Mouse (Mus musculus) megakaryocyte, embryonic 14.5 days (primary cell): Measurements from ENCODE around the gene Plekhd1. TPM values are rescaled to one million over a fixed set of nuclear protein-coding genes. Genes with fewer than 3 reads are reported as not detected.
A peak's percentile ranks its signal among the peaks of the same experiment; 100 is the strongest.

Experiments used
- H3K27me3 ChIP-seq: replicated peaks from 2 replicates; pipeline ENCODE3; 2012; ENCODE audit warnings: inconsistent platforms
- H3K36me3 ChIP-seq: replicated peaks from 2 replicates; pipeline ENCODE3; 2012; ENCODE audit warnings: low read length, inconsistent platforms, mixed read lengths
- H3K4me1 ChIP-seq: 2 replicates; pipeline ENCODE4 v1.6.1; 2012; ENCODE audit warnings: inconsistent platforms
- H3K4me3 ChIP-seq: replicated peaks from 2 replicates; pipeline ENCODE3; 2012; ENCODE audit warnings: moderate library complexity, mild to moderate bottlenecking, inconsistent platforms
- H3K9me3 ChIP-seq: 2 replicates; pipeline ENCODE4 v1.6.1; 2012; ENCODE audit warnings: inconsistent platforms
- FLI1 ChIP-seq: IDR thresholded peaks from 2 replicates; pipeline ENCODE4 v1.6.1; 2012; ENCODE audit warnings: low read length, inconsistent platforms, mixed read lengths
- GATA1 ChIP-seq: IDR thresholded peaks from 3 replicates; pipeline ENCODE4 v1.6.1; 2012; ENCODE audit warnings: mixed read lengths, low read length, inconsistent platforms, borderline replicate concordance
- polyA plus RNA-seq: library from polyadenylated mRNA; stranded (reverse); fragments of >175 nt; gene quantifications from 2 replicates; pipeline ENCODE4 v1.2.3, GENCODE M21; 2012; ENCODE audit warnings: low replicate concordance; ENCODE audit not compliant: insufficient read depth

Gene Plekhd1
- polyA plus RNA-seq, 1 experiment: not detected

GRCm38 (mm10) chr12:80744614-80745013 is 52.2 kb downstream of the Plekhd1 start:
- peaks cover 16% of the 10 kb centered on the region for H3K4me1 ChIP-seq
- no peaks in the 10 kb centered on the region for H3K36me3 ChIP-seq
- H3K9me3 ChIP-seq: peaks cover 23% of the 10 kb centered on the region; the same call in 1 of the 2 replicates
- peaks cover 83% of the 10 kb centered on the region for H3K27me3 ChIP-seq
- TF ChIP-seq GATA1 (no peak), FLI1 (no peak)
- H3K4me3 ChIP-seq: no peak overlapping the region

DNA sequence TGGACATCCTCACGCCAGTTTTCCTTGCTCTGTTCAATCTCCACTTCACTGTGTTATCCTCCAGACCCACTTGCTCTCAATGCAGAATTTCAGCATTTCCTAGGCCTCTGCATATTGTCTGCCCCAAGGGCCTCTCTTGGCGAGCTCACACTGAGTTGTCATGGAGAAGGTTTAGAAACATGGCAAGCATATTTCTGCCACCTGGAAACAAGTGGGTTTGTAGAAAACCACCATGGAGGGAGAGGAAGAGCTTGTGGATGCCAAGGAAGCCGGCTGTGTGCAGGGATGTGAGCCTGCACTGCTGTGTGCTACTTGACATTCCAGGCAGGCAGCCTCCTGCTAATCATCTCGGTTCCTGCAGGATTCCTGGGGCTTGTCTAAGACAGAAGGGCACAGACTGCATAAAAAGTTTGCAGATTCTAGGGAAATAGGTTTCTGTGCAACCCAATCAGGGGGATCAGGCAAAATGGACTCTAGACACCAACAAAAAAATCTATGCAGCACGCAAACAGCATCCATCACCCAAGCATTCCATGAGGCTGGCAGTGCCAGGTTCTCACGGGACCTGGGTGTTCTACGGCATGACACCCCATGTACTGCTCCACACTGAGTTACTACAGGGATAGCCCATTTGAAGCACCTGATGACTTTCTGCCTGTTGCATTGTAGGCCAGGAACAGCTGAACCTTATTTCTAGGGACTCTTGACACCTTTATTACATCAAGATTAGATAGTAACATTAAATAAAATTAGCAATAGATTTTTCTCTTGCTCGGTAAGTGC is 53.8 kb downstream of the Plekhd1 start:
- no peaks in the 10 kb centered on the region for H3K36me3 ChIP-seq
- TF ChIP-seq FLI1 (no peak), GATA1 (no peak)
- peaks cover 13% of the 10 kb centered on the region; the same call in 1 of the 2 replicates for H3K9me3 ChIP-seq
- H3K27me3 ChIP-seq: peaks cover 84% of the 10 kb centered on the region
- no peak overlapping the region for H3K4me3 ChIP-seq
- peaks cover 9% of the 10 kb centered on the region for H3K4me1 ChIP-seq

- H3K27me3 ChIP-seq: peaks cover 95% of the 10 kb centered on the region
- no peaks in the 10 kb centered on the region for H3K36me3 ChIP-seq
- no peaks in the 10 kb centered on the region for H3K4me1 ChIP-seq
- peaks cover 3% of the 10 kb centered on the region; the same call in 1 of the 2 replicates for H3K9me3 ChIP-seq
- no peak for TF ChIP-seq FLI1
- no peak for TF ChIP-seq GATA1
- H3K4me3 ChIP-seq: no peak overlapping the region
Observed at GRCm38 (mm10) chr12:80751556-80751955, 59.2 kb downstream of the Plekhd1 start.

- Histone ChIP-seq H3K4me3 (peak overlapping the region; percentile 90), H3K9me3 (peaks cover 3% of the 10 kb centered on the region; the same call in 1 of the 2 replicates), H3K4me1 (peaks cover 36% of the 10 kb centered on the region), H3K27me3 (peaks cover 94% of the 10 kb centered on the region), H3K36me3 (no peaks in the 10 kb centered on the region)
- no peak for TF ChIP-seq GATA1
- no peak for TF ChIP-seq FLI1
Observed at GRCm38 (mm10) chr12:80757751-80758558, 65.6 kb downstream of the Plekhd1 start.

- Histone ChIP-seq H3K9me3 (peaks cover 3% of the 10 kb centered on the region; the same call in 1 of the 2 replicates), H3K27me3 (peaks cover 93% of the 10 kb centered on the region), H3K4me3 (peak overlapping the region; percentile 90), H3K4me1 (peaks cover 36% of the 10 kb centered on the region), H3K36me3 (no peaks in the 10 kb centered on the region)
- TF ChIP-seq FLI1 (no peak), GATA1 (no peak)
Observed at GRCm38 (mm10) chr12:80758559-80759386, 66.4 kb downstream of the Plekhd1 start.

DNA sequence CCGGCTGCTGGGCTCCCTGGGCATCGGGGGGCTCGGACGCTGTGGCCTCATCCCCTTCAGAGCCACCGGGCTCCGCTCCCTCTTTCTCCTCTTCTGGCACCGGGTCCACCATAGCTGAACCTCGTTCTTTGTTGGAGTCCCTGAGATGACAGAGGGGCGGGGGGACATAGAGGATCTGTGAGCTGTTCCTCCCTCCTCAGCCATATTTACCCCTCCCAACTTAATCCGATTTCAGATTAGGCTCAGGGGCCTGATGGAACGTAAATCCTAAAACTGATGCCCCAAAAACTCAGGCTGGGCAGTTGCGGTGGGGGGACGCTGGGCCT is 67.0 kb downstream of the Plekhd1 start:
- Histone ChIP-seq H3K9me3 (peaks cover 3% of the 10 kb centered on the region; the same call in 1 of the 2 replicates), H3K4me1 (peaks cover 36% of the 10 kb centered on the region), H3K36me3 (no peaks in the 10 kb centered on the region), H3K27me3 (peaks cover 92% of the 10 kb centered on the region), H3K4me3 (peak overlapping the region; percentile 90)
- TF ChIP-seq GATA1 (no peak), FLI1 (no peak)

DNA sequence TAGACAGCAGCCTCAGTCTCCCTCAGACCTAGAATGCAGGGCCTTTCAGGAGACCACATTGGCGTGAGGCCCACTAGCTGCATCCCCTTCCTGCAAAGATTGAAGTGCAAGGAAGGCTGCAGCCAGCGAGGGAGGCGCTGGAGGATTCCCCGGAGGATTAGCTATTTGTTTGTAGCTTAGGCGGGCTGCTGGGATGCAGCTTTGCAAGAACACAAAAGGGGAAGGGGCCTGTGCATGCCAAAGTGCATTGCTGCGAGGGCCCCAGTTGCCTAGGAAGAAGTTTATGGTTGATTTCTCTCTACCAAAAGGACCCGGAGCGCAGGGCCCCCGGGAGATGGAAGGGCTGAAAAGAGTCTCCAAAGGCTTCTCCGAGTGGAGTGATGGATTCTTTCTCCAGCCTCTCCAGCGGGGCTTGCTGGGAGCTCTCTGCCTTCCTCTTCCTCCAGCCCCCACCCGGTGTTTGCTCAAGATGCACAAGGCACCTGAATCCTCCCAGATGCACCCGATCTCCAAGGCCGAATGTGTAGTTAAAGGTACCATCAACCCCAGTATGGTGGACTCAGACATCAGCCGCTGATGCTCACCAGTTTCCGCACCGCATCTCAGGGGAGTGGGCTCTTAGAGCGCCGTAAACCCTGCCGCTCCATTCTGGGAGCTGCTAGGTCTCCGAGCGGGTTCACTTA is 67.5 kb downstream of the Plekhd1 start:
- no peak for TF ChIP-seq FLI1
- TF ChIP-seq GATA1: no peak
- peaks cover 87% of the 10 kb centered on the region for H3K27me3 ChIP-seq

DNA sequence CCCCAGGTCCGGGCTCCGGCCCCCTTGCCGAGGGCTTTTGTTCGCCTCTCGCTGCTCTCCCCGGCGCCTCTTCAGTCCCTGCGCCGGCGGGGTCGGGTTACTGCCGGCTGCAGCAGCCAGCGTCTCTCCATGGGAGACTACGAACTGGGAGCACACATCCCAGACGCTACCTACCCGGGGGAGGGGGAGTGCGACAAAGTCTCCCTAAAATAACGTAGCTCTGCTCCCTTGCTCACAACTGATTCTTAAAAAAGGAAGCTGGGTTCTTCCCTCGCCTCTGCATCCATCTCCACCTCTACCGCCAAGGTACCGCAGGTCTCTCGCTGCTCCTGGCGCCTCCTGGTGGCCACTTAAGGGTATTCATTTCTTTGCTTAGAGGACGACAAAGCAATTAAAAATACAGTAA is 68.0 kb downstream of the Plekhd1 start, which contains the start of gene Ccdc177:
Gene Ccdc177 (minus strand): TSS at position 292 of the 406 bp plus-strand sequence.
- TF ChIP-seq GATA1 (no peak), FLI1 (no peak)
- H3K9me3 ChIP-seq: peaks cover 3% of the 10 kb centered on the region; the same call in 1 of the 2 replicates
- no peaks in the 10 kb centered on the region for H3K36me3 ChIP-seq
- peaks cover 81% of the 10 kb centered on the region for H3K27me3 ChIP-seq
- peak within 1 kb of the TSS; percentile 84 for H3K4me3 ChIP-seq
- peaks cover 36% of the 10 kb centered on the region for H3K4me1 ChIP-seq

More for the DNA sequence above, 67.5 kb downstream of the Plekhd1 start:
- Histone ChIP-seq H3K4me3 (peak overlapping the region; percentile 84), H3K36me3 (no peaks in the 10 kb centered on the region), H3K9me3 (peaks cover 3% of the 10 kb centered on the region; the same call in 1 of the 2 replicates), H3K4me1 (peaks cover 36% of the 10 kb centered on the region)
